Mouse (Mus musculus): ENCODE results near the gene Dhcr24.

Dhcr24 gene

GRCm38 (mm10) chr4:106560213-106560845 is 509 bp upstream of the Dhcr24 start:
- DNase-seq (ENCODE audit: extremely low spot score), result no peak

DNA sequence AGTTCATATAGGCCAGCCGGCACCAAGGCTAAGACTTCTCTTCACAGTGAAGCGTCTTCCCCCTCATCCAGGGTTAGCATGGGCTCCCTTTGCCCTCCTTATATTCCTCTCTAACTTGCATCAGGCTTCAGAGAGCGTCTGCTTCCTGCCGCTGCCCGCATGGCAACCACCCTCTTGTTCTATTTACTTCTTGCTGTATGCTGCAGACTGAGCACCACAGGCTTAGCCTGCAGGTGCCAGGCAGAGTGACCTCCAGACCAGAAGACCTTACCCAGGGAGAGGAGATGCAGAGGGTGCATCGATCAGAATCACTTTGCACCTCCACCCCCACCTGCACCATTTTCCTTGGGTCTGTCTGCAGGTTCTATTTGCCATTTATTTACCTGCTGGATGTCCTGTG is 1.2 kb downstream of the Dhcr24 start:
- DNase-seq (ENCODE audit: extremely low spot score), result no peak

DNA sequence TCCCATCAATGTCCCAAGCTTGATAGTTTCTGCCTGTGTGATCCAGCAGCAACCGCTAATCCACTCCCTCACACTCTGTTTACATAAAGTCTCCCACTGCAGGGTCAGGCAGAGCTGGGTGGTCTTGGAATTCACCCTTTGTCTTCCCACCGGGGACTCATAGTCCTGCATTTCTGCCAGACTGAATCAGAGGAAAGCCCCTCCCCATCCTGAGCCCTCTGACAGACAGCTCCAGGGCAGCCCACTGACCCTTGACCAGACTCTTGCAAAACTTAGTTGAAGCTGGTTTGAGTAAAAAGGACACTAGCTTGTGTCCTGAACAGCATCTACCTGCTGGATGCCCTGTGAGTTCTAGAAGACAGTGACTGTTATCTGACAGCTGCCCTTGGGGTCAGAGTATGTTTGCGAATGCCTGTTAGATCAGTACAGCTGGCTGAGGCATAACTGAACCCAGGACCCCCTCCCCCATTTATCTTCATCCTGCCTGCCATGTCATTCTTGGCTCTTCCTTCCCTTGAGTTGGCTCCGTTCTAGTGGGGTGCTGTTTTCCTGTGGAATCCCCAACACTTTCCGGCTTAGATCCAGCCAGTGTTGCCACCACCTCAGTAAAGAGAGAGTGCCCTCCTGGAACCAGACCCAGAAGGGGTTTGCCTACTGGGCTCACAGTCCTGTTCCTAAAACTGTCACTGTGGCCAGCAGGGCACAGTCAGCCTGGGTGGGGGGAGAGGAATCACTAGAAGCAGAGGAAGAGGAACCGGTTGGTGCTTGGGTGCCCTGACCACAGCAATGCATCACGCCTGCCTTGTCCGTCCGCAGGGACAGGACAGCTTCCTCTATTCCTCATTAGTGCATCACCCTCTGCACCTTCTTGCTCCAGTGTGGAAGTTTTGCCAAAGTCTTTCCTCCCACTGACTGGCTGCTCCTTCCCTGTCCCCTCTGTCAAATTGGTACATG is 2.3 kb downstream of the Dhcr24 start:
- DNase-seq (ENCODE audit: extremely low spot score), result peak; percentile 46

DNA sequence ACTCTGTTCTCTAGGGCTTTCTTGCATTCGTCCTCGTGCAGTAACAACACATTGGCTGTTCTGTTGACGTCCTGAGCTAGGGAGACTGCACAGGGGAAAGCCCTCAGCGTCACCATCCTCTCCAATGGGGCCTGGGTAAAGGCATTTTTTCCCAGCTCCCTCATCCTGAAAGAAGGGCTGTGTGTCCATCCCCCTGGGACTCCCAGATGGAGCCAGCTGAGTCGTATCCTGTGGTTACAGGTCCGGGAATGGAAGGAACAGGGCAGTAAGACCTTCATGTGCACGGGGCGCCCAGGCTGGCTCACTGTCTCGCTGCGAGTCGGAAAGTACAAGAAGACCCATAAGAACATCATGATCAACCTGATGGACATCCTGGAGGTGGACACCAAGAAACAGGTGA is 3.3 kb downstream of the Dhcr24 start:
- DNase-seq (ENCODE audit: extremely low spot score), result no peak

- DNase-seq (ENCODE audit: extremely low spot score), result no peak
Observed at GRCm38 (mm10) chr4:106569680-106570079, 8.8 kb downstream of the Dhcr24 start.

GRCm38 (mm10) chr4:106571081-106571724 is 10.4 kb downstream of the Dhcr24 start:
- no peak for DNase-seq (ENCODE audit: extremely low spot score)

GRCm38 (mm10) chr4:106575022-106575421 is 14.2 kb downstream of the Dhcr24 start:
- DNase-seq (ENCODE audit: extremely low spot score), result no peak

DNA sequence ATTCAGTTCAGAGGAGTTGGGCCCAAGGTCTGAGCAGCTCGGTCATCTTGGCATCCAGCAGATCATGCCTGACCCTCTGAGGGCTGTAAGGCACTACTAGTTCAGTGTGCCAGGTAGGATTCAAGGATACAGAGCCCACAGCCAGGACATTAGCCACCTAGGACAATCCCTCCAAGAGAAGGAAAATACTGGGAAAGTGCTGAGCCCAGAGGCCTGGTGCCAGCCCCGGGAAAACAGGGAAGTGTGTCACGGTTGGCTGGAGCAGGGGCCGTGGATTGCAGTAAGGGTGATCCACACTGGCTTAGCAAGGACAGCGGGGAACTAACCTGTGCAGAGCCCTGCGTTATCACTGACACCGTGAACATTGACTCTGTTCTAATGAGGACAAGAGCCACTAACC is 16.7 kb downstream of the Dhcr24 start:
- DNase-seq (ENCODE audit: extremely low spot score), result no peak

DNA sequence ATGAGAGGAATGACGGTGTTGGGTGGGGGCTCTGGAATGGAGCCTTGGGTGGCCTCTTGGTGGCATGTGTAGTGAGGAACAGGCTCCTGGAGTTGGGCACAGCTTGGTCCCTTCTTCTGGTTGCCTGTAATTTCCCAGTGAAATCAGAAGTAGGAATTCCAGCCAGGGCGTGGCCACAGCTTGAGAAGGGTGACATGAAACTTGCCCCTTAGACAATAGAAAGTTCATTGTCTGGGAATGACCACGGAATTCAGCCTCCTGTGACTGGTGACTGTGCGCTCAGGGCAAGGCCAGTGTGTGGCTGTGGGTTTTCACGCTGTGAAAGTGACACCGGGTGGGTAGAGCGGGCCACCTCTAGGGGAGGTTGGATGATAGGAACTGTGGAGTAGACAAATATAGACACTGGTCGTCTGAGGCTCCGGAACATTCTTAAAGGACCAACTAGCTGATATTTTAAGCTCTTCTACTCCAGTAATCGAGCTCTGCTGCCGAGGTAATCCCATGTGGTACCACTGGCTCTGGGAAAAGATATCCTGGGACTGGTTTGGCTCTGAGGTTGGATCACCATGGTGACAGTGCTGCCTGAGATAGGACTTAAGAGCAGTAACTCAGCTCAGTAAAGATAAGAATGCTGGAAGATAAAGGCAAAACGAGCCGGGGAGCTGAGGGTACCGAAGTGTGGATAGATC is 20.5 kb downstream of the Dhcr24 start:
- DNase-seq (ENCODE audit: extremely low spot score), result no peak

GRCm38 (mm10) chr4:106581865-106582204 is 21.0 kb downstream of the Dhcr24 start:
- DNase-seq (ENCODE audit: extremely low spot score), result no peak

DNA sequence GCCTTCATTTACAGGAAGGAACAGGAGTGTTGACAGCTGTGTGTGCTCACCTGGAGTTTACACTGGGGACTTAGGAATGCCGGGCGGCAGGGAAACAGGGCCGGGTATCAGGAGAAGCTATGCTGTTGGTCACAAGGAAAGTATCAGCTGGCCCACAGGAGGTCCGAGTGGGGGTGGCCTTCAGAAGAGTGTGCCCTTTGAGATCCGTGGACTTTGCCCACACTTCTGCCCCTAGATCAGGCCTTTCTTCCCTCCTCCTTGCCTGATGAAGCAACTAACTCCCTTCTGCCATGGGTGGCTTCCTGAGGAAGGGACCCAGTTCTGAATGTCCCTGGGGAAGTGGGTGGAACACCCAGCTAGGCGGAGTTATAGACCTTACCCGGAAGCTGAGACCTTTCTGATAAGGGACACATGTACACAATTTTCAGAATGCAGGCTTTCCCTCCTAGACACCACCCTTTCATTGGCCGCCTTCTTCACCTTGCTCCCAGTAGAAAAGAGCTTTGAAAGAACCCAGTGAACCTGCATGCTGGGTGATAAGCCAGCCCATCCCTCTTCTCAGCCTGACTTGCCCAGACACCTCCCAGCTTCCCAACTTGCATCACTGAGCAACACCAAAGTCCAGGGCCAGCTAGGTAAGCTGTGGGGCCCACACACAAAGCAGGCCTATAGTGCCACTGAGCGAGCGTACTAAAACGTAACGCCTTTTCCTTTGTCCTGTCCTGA is 21.8 kb downstream of the Dhcr24 start:
- DNase-seq (ENCODE audit: extremely low spot score), result no peak

- DNase-seq (ENCODE audit: extremely low spot score), result no peak
Observed at GRCm38 (mm10) chr4:106584665-106585064, 23.8 kb downstream of the Dhcr24 start.

DNA sequence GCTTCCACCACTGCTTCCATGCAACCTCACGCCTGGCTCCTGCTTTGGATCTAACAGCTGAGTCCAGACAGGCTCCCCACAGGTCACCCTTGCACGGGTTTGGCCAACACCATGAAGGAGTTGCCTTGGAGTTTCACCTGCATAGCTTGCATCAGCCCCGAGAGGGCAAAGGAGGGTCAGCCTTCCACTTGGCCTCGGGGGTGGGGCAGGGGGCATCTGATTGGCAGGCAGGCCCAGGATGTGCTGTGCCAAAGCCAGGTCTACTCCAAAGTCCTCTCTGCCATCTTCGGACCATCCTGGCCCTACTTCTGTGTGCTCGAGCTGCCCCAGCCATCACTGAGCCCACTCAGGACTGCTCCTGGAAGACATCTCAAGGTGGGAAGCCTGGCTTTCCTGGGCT is 26.2 kb downstream of the Dhcr24 start:
- no peak for DNase-seq (ENCODE audit: extremely low spot score)

GRCm38 (mm10) chr4:106590142-106590541 is 29.3 kb downstream of the Dhcr24 start:
- DNase-seq (ENCODE audit: extremely low spot score), result no peak

- DNase-seq (ENCODE audit: extremely low spot score), result no peak
Observed at GRCm38 (mm10) chr4:106590871-106591270, 30.0 kb downstream of the Dhcr24 start.

GRCm38 (mm10) chr4:106593636-106594035 is 32.8 kb downstream of the Dhcr24 start:
- DNase-seq (ENCODE audit: extremely low spot score), result no peak

DNA sequence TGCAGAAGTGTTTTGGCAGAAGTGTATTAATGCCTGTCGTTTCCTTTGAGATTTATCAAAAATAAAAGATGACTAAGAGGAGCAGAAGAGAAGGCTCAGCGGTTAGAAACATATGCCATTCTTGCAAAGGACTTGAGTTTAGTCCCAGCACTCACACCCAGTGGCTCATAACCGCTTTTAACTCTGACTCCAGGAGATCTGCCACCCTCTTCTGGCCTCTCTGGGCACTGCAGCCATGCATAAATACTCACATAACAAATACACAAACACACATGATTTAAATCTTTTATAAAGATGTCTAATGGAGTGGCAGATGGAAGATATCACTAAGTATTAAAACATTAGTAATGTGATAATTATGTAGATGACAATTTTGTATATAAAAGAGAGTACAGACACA is 35.4 kb downstream of the Dhcr24 start:
- DNase-seq (ENCODE audit: extremely low spot score), result no peak

GRCm38 (mm10) chr4:106597055-106597454 is 36.2 kb downstream of the Dhcr24 start:
- DNase-seq (ENCODE audit: extremely low spot score), result no peak

GRCm38 (mm10) chr4:106597741-106598140 is 36.9 kb downstream of the Dhcr24 start:
- DNase-seq (ENCODE audit: extremely low spot score), result no peak

GRCm38 (mm10) chr4:106599415-106599814 is 38.6 kb downstream of the Dhcr24 start:
- no peak for DNase-seq (ENCODE audit: extremely low spot score)

GRCm38 (mm10) chr4:106600770-106601169 is 39.9 kb downstream of the Dhcr24 start:
- DNase-seq (ENCODE audit: extremely low spot score), result no peak

Data from embryo, embryonic 9.5 days (tissue).